ENCODE assay signal across 8 mouse cellular contexts in genomic region chr2:71627097-71627755, GRCm38 (mm10).
DNase-seq lines count a peak whose midpoint lies in the region; ATAC-seq lines count a peak whose summit lies in the region.

No protein-coding gene starts in this region.

- peak; percentile 41 for ATAC-seq in frontal cortex, adult (ENCODE audit: low TSS enrichment)

- DNase-seq in frontal cortex, postnatal 25 days (ENCODE audit: low spot score in 2 of 2) = no peak
- DNase-seq in A20 (ENCODE audit: low read depth, low spot score) = peak; percentile 6
- DNase-seq in frontal cortex, postnatal 36 days (ENCODE audit: low spot score in 2 of 2) = peak; percentile 52 to 67
- DNase-seq in mesoderm, embryonic 11.5 days (ENCODE audit: low read depth, low spot score) = peak; percentile 37
- DNase-seq in right cerebral cortex, postnatal 36 days (ENCODE audit: low spot score in 2 of 2) = peak; percentile 29 to 41
- no peak for DNase-seq in ovary, postnatal 36 days (ENCODE audit: low spot score)
- DNase-seq in spleen, adult 18-20 months = no peak

Comparison
In these comparisons a context has a peak if more than half of its experiments do, and no peak if none do; other contexts are left out.
1. DNase-seq: peak in A20 (single experiment), frontal cortex, postnatal 36 days (2 of 2), mesoderm, embryonic 11.5 days (single experiment) and right cerebral cortex, postnatal 36 days (2 of 2); none in frontal cortex, postnatal 25 days (0 of 2), ovary, postnatal 36 days (single experiment) and spleen, adult 18-20 months (0 of 2).